Mouse (Mus musculus): Measurements from ENCODE around the gene Babam1. TPM values are rescaled to one million over a fixed set of nuclear protein-coding genes. Genes with fewer than 3 reads are reported as not detected.

Babam1 gene
- polyA plus RNA-seq (2015; fragmentation: Illumina TruSeq; extraction: RNeasy Lipid Tissue Mini Kit (QIAGEN cat#74804); ENCODE audit: insufficient read depth, low read depth, low replicate concordance), result 24.6 TPM

DNA sequence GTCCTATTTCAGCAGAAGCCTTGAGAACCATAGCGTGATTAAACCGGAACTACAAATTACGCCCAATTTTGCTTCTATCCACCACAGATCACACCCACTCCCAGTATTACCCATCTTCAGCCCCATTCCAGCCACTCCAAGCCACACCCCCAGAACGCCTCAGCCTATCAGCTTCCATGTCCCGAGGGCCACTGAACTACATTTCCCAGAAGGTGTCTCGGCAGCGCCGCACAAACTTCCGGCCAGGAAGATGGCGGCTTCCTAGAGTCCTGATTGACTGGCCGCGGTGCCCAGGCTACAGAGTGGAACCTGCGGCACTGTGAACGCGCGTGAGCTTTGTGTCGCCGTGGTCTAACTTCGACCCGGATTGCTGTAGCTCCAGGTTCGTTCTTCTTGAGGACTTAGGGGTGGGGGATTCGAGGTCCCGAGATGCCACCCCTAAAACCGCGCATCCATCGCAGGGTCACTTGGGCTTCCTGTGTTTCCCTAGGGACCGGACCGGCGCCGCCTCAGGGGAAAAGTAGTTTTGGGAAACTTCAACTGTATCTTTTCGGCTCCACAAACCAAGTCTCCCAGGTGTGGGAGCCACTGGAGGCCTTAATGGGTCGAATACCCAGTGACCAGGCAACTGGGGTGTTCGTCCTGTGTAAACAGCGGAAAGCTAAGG, at the start of gene Babam1:
TSS of gene Babam1 (plus strand) at position 223 of the 667 bp plus-strand sequence.

DNA sequence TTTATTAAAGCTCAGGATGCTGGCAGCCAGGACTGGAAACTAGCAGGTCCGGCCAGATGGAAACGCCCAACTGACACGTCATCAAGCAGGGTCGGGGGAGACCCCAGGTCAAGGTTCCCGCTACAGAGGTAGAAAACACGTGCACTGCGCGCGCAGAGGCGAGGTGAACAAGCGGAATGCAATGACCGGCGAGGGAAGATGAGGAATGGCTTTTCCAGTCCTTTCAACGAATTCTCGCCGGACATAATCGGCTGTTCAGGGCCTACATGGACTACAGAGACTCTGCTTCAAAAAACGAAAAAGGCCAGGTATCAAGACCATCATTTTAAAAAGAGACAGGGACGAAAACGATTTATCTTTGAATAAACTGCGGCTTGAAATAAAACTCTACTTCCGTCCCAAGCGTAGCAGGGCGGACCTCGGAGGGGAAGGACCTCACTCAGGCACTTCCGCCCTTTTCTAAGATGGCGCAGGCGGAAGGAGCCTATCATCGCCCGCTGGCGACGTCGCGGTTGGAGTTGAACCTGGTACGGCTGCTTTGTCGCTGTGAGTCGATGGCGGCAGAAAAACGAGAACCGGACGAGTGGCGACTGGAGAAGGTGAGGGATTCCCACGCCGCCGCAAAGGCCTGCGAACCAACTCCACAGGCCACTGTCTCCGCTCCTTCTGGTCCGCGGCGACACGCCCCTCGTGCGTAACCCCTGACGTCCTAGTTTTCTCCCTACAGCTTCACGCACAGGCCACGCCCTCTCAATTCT, 29.7 kb upstream of the Babam1 start, which contains the start of gene Use1:
TSS of gene Use1 (plus strand) at position 78 of the 758 bp plus-strand sequence.

DNA sequence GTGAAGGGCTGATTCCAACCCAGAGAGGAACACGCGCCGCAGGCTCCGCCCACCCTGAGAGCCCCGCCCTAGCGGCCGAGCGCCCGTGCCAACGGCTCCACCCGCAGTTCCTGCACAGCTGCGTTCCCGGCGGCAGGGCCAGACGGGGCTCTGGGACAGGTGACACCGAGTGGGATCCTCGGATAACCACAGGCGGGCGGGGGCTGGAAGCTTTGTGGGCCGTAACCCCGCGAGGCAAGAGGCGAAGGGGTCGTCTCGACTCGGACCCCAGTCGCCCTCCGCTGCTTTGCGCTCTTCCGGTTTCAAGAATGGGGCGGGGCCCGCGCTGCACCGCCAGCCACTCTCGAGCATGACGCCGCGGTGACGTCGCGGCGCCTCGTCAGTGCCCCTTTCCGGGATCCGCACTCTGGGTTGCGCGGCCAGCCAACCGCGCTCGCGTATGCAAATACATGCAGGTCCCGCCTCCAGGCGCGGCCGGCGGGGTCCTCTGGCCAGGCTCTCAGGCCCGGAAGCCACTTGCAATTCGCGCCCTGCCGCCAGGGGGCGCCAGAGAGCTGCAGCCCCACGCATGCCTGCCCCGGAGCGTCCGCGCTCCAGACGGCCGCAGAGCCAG, 25.3 kb upstream of the Babam1 start, which contains the start of gene Ocel1:
TSS of gene Ocel1 (plus strand) at position 63 of the 613 bp plus-strand sequence.

DNA sequence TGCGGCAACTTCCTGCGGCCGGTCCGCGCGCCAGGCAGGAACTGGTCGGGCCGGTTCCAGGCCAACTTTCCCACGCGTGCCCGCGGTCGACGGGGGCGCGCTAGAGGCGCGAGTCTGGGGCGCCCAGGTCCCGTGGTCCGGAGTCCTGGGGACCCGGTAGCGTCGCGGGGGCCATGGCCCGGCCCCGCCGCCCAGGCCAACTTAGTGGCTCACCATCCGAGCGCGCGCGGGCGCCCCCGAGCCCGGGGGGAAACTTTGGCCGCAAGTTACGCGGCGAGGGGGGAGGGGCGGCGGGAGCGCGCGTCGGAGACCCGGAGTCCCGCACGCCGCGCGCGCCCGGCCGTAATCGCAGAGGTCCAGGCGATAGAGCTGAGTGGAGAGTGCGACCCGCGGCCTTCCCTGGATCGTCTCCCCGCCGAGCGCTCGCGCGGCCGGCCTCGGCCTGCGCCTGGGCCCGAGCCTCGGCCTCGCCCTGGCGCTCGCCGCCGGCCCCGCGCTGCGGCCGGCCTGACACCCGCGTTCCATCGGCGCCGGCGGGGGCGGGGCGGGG, 15.2 kb upstream of the Babam1 start, which contains the start of gene Nr2f6:
TSS of gene Nr2f6 (minus strand) at position 540 of the 550 bp plus-strand sequence.

DNA sequence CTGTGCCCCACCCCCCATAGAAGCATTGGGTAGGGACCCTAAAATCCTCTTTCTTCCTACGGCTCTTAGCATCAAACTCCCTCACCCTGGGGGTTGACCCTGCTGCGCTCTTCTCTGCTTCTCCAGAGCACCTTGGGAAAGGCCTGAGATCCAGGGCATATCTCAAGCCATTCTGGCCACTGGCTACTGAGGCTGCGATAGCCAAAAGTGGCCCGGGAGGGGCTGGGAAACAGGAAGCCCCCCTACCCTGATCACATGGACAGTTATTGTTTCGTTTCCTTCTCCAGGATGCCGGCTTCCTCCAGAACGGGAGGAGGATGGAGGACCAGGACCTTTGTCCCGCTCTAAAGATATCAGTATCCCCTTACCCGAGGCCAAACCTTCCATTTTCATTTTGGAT, 1.0 kb upstream of the Babam1 start, which contains the start of gene Ushbp1:
TSS of gene Ushbp1 (minus strand) at position 174 of the 400 bp plus-strand sequence.

DNA sequence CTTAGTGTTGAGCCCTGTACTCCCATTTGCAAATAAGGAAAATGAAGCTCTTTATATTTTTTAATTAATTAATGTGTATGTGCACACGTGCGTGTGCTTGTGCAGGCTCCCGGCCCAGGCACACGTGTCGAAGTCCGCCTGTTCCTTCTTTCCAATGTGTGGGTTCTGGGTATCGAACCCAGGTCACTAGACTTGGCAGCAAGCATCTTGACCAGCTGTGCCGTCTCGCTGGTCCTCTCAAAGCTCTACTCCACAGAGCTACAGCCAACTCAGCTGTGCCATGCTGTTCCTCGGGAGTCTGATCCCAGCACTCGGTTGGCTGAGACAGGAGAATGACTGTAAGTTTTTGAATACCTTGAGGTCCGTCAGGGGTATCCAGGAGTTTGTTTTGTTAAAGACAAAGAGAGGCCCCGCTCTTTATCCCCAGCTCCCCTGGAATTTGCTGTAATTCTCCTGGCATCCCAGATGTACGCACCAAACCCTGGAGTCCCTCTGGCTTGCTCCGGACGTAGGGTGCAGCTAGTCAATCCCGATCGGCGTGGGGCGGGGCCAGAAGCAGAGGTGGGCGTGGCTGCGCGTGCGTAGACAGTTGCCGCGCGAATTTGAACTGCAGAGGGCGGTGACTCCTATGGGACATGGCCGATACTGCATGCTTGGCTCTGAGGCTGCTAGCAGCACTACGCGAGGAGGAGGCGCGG, 8.9 kb downstream of the Babam1 start, which contains the start of gene Ankle1:
TSS of gene Ankle1 (plus strand) at position 610 of the 698 bp plus-strand sequence.

Other genes with a start within 250 kb of the Babam1 start
- 10.9 TPM for gene Myo9b, start 124.1 kb upstream of the Babam1 start, polyA plus RNA-seq (2015; fragmentation: Illumina TruSeq; extraction: RNeasy Lipid Tissue Mini Kit (QIAGEN cat#74804); ENCODE audit: insufficient read depth, low read depth, low replicate concordance)
- gene Haus8, start 123.9 kb upstream of the Babam1 start, polyA plus RNA-seq (2015; fragmentation: Illumina TruSeq; extraction: RNeasy Lipid Tissue Mini Kit (QIAGEN cat#74804); ENCODE audit: insufficient read depth, low read depth, low replicate concordance), result 2.2 TPM
- 66.0 TPM for gene Use1, start 30.0 kb upstream of the Babam1 start, polyA plus RNA-seq (2015; fragmentation: Illumina TruSeq; extraction: RNeasy Lipid Tissue Mini Kit (QIAGEN cat#74804); ENCODE audit: insufficient read depth, low read depth, low replicate concordance)
- gene Ocel1, start 25.6 kb upstream of the Babam1 start, polyA plus RNA-seq (2015; fragmentation: Illumina TruSeq; extraction: RNeasy Lipid Tissue Mini Kit (QIAGEN cat#74804); ENCODE audit: insufficient read depth, low read depth, low replicate concordance), result 4.2 TPM
- 19.9 TPM for gene Nr2f6, start 14.9 kb upstream of the Babam1 start, polyA plus RNA-seq (2015; fragmentation: Illumina TruSeq; extraction: RNeasy Lipid Tissue Mini Kit (QIAGEN cat#74804); ENCODE audit: insufficient read depth, low read depth, low replicate concordance)
- gene Ushbp1, start 1.1 kb upstream of the Babam1 start, polyA plus RNA-seq (2015; fragmentation: Illumina TruSeq; extraction: RNeasy Lipid Tissue Mini Kit (QIAGEN cat#74804); ENCODE audit: insufficient read depth, low read depth, low replicate concordance), result 21.8 TPM
- not detected for gene Ankle1, start 9.1 kb downstream of the Babam1 start, polyA plus RNA-seq (2015; fragmentation: Illumina TruSeq; extraction: RNeasy Lipid Tissue Mini Kit (QIAGEN cat#74804); ENCODE audit: insufficient read depth, low read depth, low replicate concordance)
- gene Abhd8, start 66.8 kb downstream of the Babam1 start, polyA plus RNA-seq (2015; fragmentation: Illumina TruSeq; extraction: RNeasy Lipid Tissue Mini Kit (QIAGEN cat#74804); ENCODE audit: insufficient read depth, low read depth, low replicate concordance), result 4.1 TPM
- gene Mrpl34, start 68.1 kb downstream of the Babam1 start, polyA plus RNA-seq (2015; fragmentation: Illumina TruSeq; extraction: RNeasy Lipid Tissue Mini Kit (QIAGEN cat#74804); ENCODE audit: insufficient read depth, low read depth, low replicate concordance), result 18.8 TPM
- 13.0 TPM for gene Dda1, start 72.3 kb downstream of the Babam1 start, polyA plus RNA-seq (2015; fragmentation: Illumina TruSeq; extraction: RNeasy Lipid Tissue Mini Kit (QIAGEN cat#74804); ENCODE audit: insufficient read depth, low read depth, low replicate concordance)
- 4.7 TPM for gene Ano8, start 89.1 kb downstream of the Babam1 start, polyA plus RNA-seq (2015; fragmentation: Illumina TruSeq; extraction: RNeasy Lipid Tissue Mini Kit (QIAGEN cat#74804); ENCODE audit: insufficient read depth, low read depth, low replicate concordance)
- 7.9 TPM for gene Gtpbp3, start 91.2 kb downstream of the Babam1 start, polyA plus RNA-seq (2015; fragmentation: Illumina TruSeq; extraction: RNeasy Lipid Tissue Mini Kit (QIAGEN cat#74804); ENCODE audit: insufficient read depth, low read depth, low replicate concordance)
- 236 TPM for gene Plvap, start 114.9 kb downstream of the Babam1 start, polyA plus RNA-seq (2015; fragmentation: Illumina TruSeq; extraction: RNeasy Lipid Tissue Mini Kit (QIAGEN cat#74804); ENCODE audit: insufficient read depth, low read depth, low replicate concordance)
- not detected for gene Ccdc194, start 128.8 kb downstream of the Babam1 start, polyA plus RNA-seq (2015; fragmentation: Illumina TruSeq; extraction: RNeasy Lipid Tissue Mini Kit (QIAGEN cat#74804); ENCODE audit: insufficient read depth, low read depth, low replicate concordance)
- gene Bst2, start 140.6 kb downstream of the Babam1 start, polyA plus RNA-seq (2015; fragmentation: Illumina TruSeq; extraction: RNeasy Lipid Tissue Mini Kit (QIAGEN cat#74804); ENCODE audit: insufficient read depth, low read depth, low replicate concordance), result 43.2 TPM
- 48.0 TPM for gene Mvb12a, start 146.1 kb downstream of the Babam1 start, polyA plus RNA-seq (2015; fragmentation: Illumina TruSeq; extraction: RNeasy Lipid Tissue Mini Kit (QIAGEN cat#74804); ENCODE audit: insufficient read depth, low read depth, low replicate concordance)
- gene Tmem221, start 162.0 kb downstream of the Babam1 start, polyA plus RNA-seq (2015; fragmentation: Illumina TruSeq; extraction: RNeasy Lipid Tissue Mini Kit (QIAGEN cat#74804); ENCODE audit: insufficient read depth, low read depth, low replicate concordance), result 3.8 TPM
- not detected for gene Nxnl1, start 169.7 kb downstream of the Babam1 start, polyA plus RNA-seq (2015; fragmentation: Illumina TruSeq; extraction: RNeasy Lipid Tissue Mini Kit (QIAGEN cat#74804); ENCODE audit: insufficient read depth, low read depth, low replicate concordance)
- gene Slc27a1, start 172.0 kb downstream of the Babam1 start, polyA plus RNA-seq (2015; fragmentation: Illumina TruSeq; extraction: RNeasy Lipid Tissue Mini Kit (QIAGEN cat#74804); ENCODE audit: insufficient read depth, low read depth, low replicate concordance), result 33.1 TPM
- gene Pgls, start 195.3 kb downstream of the Babam1 start, polyA plus RNA-seq (2015; fragmentation: Illumina TruSeq; extraction: RNeasy Lipid Tissue Mini Kit (QIAGEN cat#74804); ENCODE audit: insufficient read depth, low read depth, low replicate concordance), result 39.9 TPM
- gene Fam129c, start 200.8 kb downstream of the Babam1 start, polyA plus RNA-seq (2015; fragmentation: Illumina TruSeq; extraction: RNeasy Lipid Tissue Mini Kit (QIAGEN cat#74804); ENCODE audit: insufficient read depth, low read depth, low replicate concordance), result 1.00 TPM
- gene Colgalt1, start 214.1 kb downstream of the Babam1 start, polyA plus RNA-seq (2015; fragmentation: Illumina TruSeq; extraction: RNeasy Lipid Tissue Mini Kit (QIAGEN cat#74804); ENCODE audit: insufficient read depth, low read depth, low replicate concordance), result 17.5 TPM

All from pancreas, adult 10 weeks (tissue).